In genomic region chr10:59589420-59589819, GRCm38 (mm10) we compare ENCODE assay signal across 16 mouse cellular contexts. TPM values are rescaled to one million over a fixed set of nuclear protein-coding genes. Genes with fewer than 3 reads are reported as not detected.
DNase-seq lines count a peak whose midpoint lies in the region; ATAC-seq and TF ChIP-seq lines count a peak whose summit lies in the region.
"Had no signal": no experiment of that assay in that cellular context is flagged by ENCODE, and none has a peak within 500 bp of the region (broad histone marks: within the 10 kb centered on the region; RNA-seq: fewer than 3 reads in every experiment).

No protein-coding gene starts in this region.

- TF ChIP-seq CTCF in heart, postnatal 0 days (IDR thresholded peaks at IDR 0.05; ENCODE audit: low read depth), result no peak
- no peak for TF ChIP-seq CTCF in liver, embryonic 14.5 days (IDR thresholded peaks at IDR 0.05; ENCODE audit: low read depth)

- no peaks in the 10 kb centered on the region for H3K27me3 ChIP-seq in heart, postnatal 0 days (ENCODE audit: control insufficient read depth, insufficient read depth, low read length)
- no peaks in the 10 kb centered on the region for H3K27me3 ChIP-seq in liver, embryonic 14.5 days (ENCODE audit: control insufficient read depth, insufficient read depth, low read length)
- H3K27me3 ChIP-seq in midbrain, embryonic 11.5 days (ENCODE audit: control insufficient read depth, insufficient read depth, low read length), result no peaks in the 10 kb centered on the region
- no peaks in the 10 kb centered on the region for H3K27me3 ChIP-seq in neural tube, embryonic 15.5 days (replicated peaks)
- H3K27me3 ChIP-seq: forebrain, embryonic 12.5 days; kidney, embryonic 15.5 days; stomach, embryonic 15.5 days had no signal

- ATAC-seq in heart, postnatal 0 days (ENCODE audit: insufficient read depth, low read depth), result no peak
- ATAC-seq in liver, embryonic 14.5 days (ENCODE audit: insufficient read depth), result no peak
- ATAC-seq in midbrain, embryonic 11.5 days (ENCODE audit: low FRiP score), result no peak
- ATAC-seq in neural tube, embryonic 15.5 days (ENCODE audit: low FRiP score), result no peak

- H3K9me3 ChIP-seq in heart, postnatal 0 days (replicated peaks; ENCODE audit: control insufficient read depth, low read length), result no peaks in the 10 kb centered on the region
- no peaks in the 10 kb centered on the region for H3K9me3 ChIP-seq in liver, embryonic 14.5 days (ENCODE audit: control insufficient read depth, low read length)
- H3K9me3 ChIP-seq in midbrain, embryonic 11.5 days (ENCODE audit: control insufficient read depth, low read length), result no peaks in the 10 kb centered on the region
- H3K9me3 ChIP-seq in neural tube, embryonic 15.5 days (replicated peaks), result no peaks in the 10 kb centered on the region
- H3K9me3 ChIP-seq: forebrain, embryonic 12.5 days; kidney, embryonic 15.5 days; midbrain, embryonic 10.5 days; stomach, embryonic 15.5 days had no signal

- H3K4me2 ChIP-seq in heart, postnatal 0 days (ENCODE audit: low read depth, low read length), result peak overlapping the region; percentile 51
- H3K4me2 ChIP-seq in liver, embryonic 14.5 days (ENCODE audit: low read depth), result peak overlapping the region; percentile 44
- no peak overlapping the region for H3K4me2 ChIP-seq in midbrain, embryonic 11.5 days
- no peak overlapping the region for H3K4me2 ChIP-seq in neural tube, embryonic 15.5 days
- H3K4me2 ChIP-seq: forebrain, embryonic 12.5 days; kidney, embryonic 15.5 days; stomach, embryonic 15.5 days had no signal

- no peaks in the 10 kb centered on the region for H3K36me3 ChIP-seq in heart, postnatal 0 days (replicated peaks; ENCODE audit: control insufficient read depth, insufficient read depth, low read length)
- H3K36me3 ChIP-seq in liver, embryonic 14.5 days (replicated peaks; ENCODE audit: control insufficient read depth, insufficient read depth, low read depth), result no peaks in the 10 kb centered on the region
- H3K36me3 ChIP-seq in midbrain, embryonic 11.5 days (ENCODE audit: control insufficient read depth, insufficient read depth, low read length), result no peaks in the 10 kb centered on the region
- H3K36me3 ChIP-seq in neural tube, embryonic 15.5 days, result no peaks in the 10 kb centered on the region
- H3K36me3 ChIP-seq: forebrain, embryonic 12.5 days; kidney, embryonic 15.5 days; midbrain, embryonic 10.5 days; stomach, embryonic 15.5 days had no signal

- H3K4me3 ChIP-seq in heart, postnatal 0 days (ENCODE audit: low read depth, low read length), result peak overlapping the region; percentile 19; the same call in 1 of the 2 replicates
- no peak overlapping the region for H3K4me3 ChIP-seq in liver, embryonic 14.5 days (ENCODE audit: insufficient read depth in 1 of 2, low read depth in 2 of 2, low read length in 2 of 2)
- H3K4me3 ChIP-seq in midbrain, embryonic 11.5 days (ENCODE audit: low read depth, low read length), result no peak overlapping the region
- H3K4me3 ChIP-seq in neural tube, embryonic 15.5 days (replicated peaks), result no peak overlapping the region
- H3K4me3 ChIP-seq: forebrain, embryonic 12.5 days; kidney, embryonic 15.5 days; midbrain, embryonic 10.5 days; stomach, embryonic 15.5 days had no signal

- no peak overlapping the region for H3K9ac ChIP-seq in heart, postnatal 0 days (replicated peaks; ENCODE audit: low read depth, low read length)
- H3K9ac ChIP-seq in liver, embryonic 14.5 days (replicated peaks), result peak overlapping the region; percentile 9; the same call in 1 of the 2 replicates
- no peak overlapping the region for H3K9ac ChIP-seq in midbrain, embryonic 11.5 days (ENCODE audit: low read length)
- no peak overlapping the region for H3K9ac ChIP-seq in neural tube, embryonic 15.5 days (replicated peaks)
- H3K9ac ChIP-seq: forebrain, embryonic 12.5 days; kidney, embryonic 15.5 days; stomach, embryonic 15.5 days had no signal

- intact Hi-C loops in gastrocnemius, postnatal 14 days (cut with DNase I; ENCODE audit: low total_unique reads), result no loop called here

- no peaks in the 10 kb centered on the region for H3K4me1 ChIP-seq in heart, postnatal 0 days (ENCODE audit: control insufficient read depth, insufficient read depth)
- H3K4me1 ChIP-seq in liver, embryonic 14.5 days (replicated peaks; ENCODE audit: control insufficient read depth in 2 of 2, insufficient read depth in 2 of 2, low read length in 1 of 2), result peaks cover 0 to 5% of the 10 kb centered on the region in 2 experiments; a peak in 1 of 4 replicates
- no peaks in the 10 kb centered on the region for H3K4me1 ChIP-seq in midbrain, embryonic 11.5 days (ENCODE audit: control insufficient read depth, insufficient read depth, low read length)
- H3K4me1 ChIP-seq in neural tube, embryonic 15.5 days, result no peaks in the 10 kb centered on the region
- H3K4me1 ChIP-seq: forebrain, embryonic 12.5 days; midbrain, embryonic 10.5 days; stomach, embryonic 15.5 days had no signal

- no peak overlapping the region for H3K27ac ChIP-seq in heart, postnatal 0 days (ENCODE audit: low read depth)
- no peak overlapping the region for H3K27ac ChIP-seq in liver, embryonic 14.5 days
- no peak overlapping the region for H3K27ac ChIP-seq in midbrain, embryonic 11.5 days (ENCODE audit: low read depth, low read length)
- H3K27ac ChIP-seq in neural tube, embryonic 15.5 days (replicated peaks), result no peak overlapping the region
- H3K27ac ChIP-seq: forebrain, embryonic 12.5 days; kidney, embryonic 15.5 days; midbrain, embryonic 10.5 days; stomach, embryonic 15.5 days had no signal

- TF ChIP-seq EP300 in heart, postnatal 0 days (IDR thresholded peaks at IDR 0.05; ENCODE audit: low read depth), result no peak
- no peak for TF ChIP-seq EP300 in liver, embryonic 14.5 days (IDR thresholded peaks at IDR 0.05; ENCODE audit: low read depth)

- DNase-seq in heart, postnatal 0 days (ENCODE audit: low spot score), result no peak
- no peak for DNase-seq in heart, postnatal 4 days
- DNase-seq in CD8-positive naive resting alpha-beta T cell, adult 2 months (ENCODE audit: low read depth in 2 of 2, low spot score in 2 of 2), result peak; percentile 11 to 32
- no peak for DNase-seq in liver, embryonic 14.5 days (ENCODE audit: low read depth in 3 of 3, low spot score in 3 of 3)
- peak; percentile 21 to 59 for DNase-seq in thymus, adult 18-20 months
- no peak for DNase-seq in midbrain, embryonic 11.5 days (ENCODE audit: low spot score, missing footprints)
- DNase-seq in gastrocnemius, postnatal 14 days, result no peak
- DNase-seq: adrenal gland, postnatal 36 days had no signal

- WGBS in heart, postnatal 0 days, result 83% methylated on average over 7 of the region's 7 CpGs
- WGBS in liver, embryonic 14.5 days (ENCODE audit: insufficient replicate concordance), result 17% methylated on average over 7 of the region's 7 CpGs
- WGBS in midbrain, embryonic 11.5 days, result 93% methylated on average over 7 of the region's 7 CpGs
- 89% methylated on average over 7 of the region's 7 CpGs for WGBS in neural tube, embryonic 15.5 days

RNA-seq across cellular contexts. Expression of gene Gm10322, which starts 26.4 kb away (rescaled TPM):
- not detected in 2 replicates for total RNA-seq in heart, postnatal 0 days (2014; rRNA removed; ENCODE audit: low replicate concordance)
- not detected in 2 replicates for polyA plus RNA-seq in heart, postnatal 0 days (2015; fragmentation: Nextera tagmentation; extraction: Ambion mirVana)
- not detected for total RNA-seq in heart, postnatal 4 days (2021)
- not detected in 2 replicates for polyA plus RNA-seq in liver, embryonic 14.5 days (2012; rRNA removed)
- not detected in 2 replicates for polyA plus RNA-seq in liver, embryonic 14.5 days (2014; fragmentation: Nextera tagmentation; extraction: Ambion mirVana)
- polyA plus RNA-seq in midbrain, embryonic 11.5 days (2014; fragmentation: Nextera tagmentation; extraction: Ambion mirVana), result not detected in 2 replicates
- not detected in 2 replicates for polyA plus RNA-seq in neural tube, embryonic 15.5 days (2015; fragmentation: Nextera tagmentation; extraction: Ambion mirVana)
- total RNA-seq in gastrocnemius, postnatal 14 days (2021), result not detected
- total RNA-seq: adrenal gland, postnatal 36 days; ES-E14 had no signal
- polyA plus RNA-seq: cortical plate, adult 2 months; forebrain, embryonic 12.5 days; heart, embryonic 11.5 days; kidney, embryonic 15.5 days; midbrain, embryonic 10.5 days; stomach, embryonic 15.5 days had no signal

RNA-seq across cellular contexts. Expression of gene Mcu, which starts 27.1 kb away (rescaled TPM):
- 11.9 and 13.0 TPM in 2 replicates for total RNA-seq in heart, postnatal 0 days (2014; rRNA removed; ENCODE audit: low replicate concordance)
- polyA plus RNA-seq in heart, postnatal 0 days (2015; fragmentation: Nextera tagmentation; extraction: Ambion mirVana), result 20.5 and 21.7 TPM in 2 replicates
- total RNA-seq in heart, postnatal 4 days (2021), result 10 to 100 TPM; 27.9 to 32.6 TPM
- 2.7 and 3.5 TPM in 2 replicates for polyA plus RNA-seq in liver, embryonic 14.5 days (2012; rRNA removed)
- 7.9 and 9.6 TPM in 2 replicates for polyA plus RNA-seq in liver, embryonic 14.5 days (2014; fragmentation: Nextera tagmentation; extraction: Ambion mirVana)
- polyA plus RNA-seq in midbrain, embryonic 11.5 days (2014; fragmentation: Nextera tagmentation; extraction: Ambion mirVana), result 17.7 and 18.4 TPM in 2 replicates
- polyA plus RNA-seq in neural tube, embryonic 15.5 days (2015; fragmentation: Nextera tagmentation; extraction: Ambion mirVana), result 49.2 and 51.7 TPM in 2 replicates
- 10 to 100 TPM; 51.0 to 51.1 TPM for total RNA-seq in gastrocnemius, postnatal 14 days (2021)

Comparison
In these comparisons a context has a peak if more than half of its experiments do, and no peak if none do; other contexts are left out.
1. DNase-seq: peak in CD8-positive naive resting alpha-beta T cell, adult 2 months (2 of 2) and thymus, adult 18-20 months (2 of 2); none in heart, postnatal 0 days (single experiment), heart, postnatal 4 days (single experiment), liver, embryonic 14.5 days (0 of 3), midbrain, embryonic 11.5 days (single experiment) and gastrocnemius, postnatal 14 days (single experiment).
2. H3K4me2 ChIP-seq: peak in heart, postnatal 0 days (single experiment) and liver, embryonic 14.5 days (single experiment); none in midbrain, embryonic 11.5 days (single experiment) and neural tube, embryonic 15.5 days (single experiment).